Mouse (Mus musculus): Measurements from ENCODE around the gene Olfr732.

Gene Olfr732

DNA sequence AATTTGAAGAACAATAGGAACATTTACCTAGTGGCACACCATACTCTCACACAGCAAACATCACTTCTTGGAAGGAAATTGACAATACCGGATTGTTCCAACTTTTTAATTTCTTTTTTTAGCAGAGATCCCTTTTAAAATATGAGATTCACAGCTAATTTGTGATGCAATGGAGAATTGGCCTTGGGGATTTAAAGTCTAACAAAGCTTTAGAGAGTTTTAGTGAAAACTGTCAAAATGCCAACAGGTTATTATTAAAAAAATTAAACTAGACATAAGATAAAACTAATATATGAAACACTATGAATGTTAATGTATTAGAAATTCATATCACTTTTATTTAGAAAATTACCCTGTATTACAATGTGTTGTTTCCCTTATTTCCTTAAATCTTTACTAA lies at the start of gene Olfr732:
Gene Olfr732, minus strand, starts transcription at position 101 of the 400 bp plus-strand sequence.
- no peak for ATAC-seq (ENCODE audit: low TSS enrichment)

DNA sequence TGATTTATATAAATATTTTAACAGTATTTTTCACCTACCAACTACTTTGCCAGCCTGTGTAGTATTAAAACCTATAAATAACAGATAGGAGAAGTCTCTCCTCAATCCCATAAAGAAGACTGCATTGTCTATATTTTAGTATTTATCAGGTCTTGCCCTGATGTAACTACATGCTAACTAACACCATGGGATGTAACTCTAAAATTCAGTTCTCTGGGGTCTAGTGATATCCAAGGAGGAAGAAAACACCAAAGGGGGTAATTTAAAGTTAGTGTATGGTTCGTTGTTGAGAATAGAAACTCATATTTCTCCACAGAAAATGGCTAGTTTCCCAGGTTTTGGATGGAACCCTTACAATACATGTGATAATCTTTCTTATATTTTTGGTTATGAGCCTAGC lies 42.7 kb upstream of the Olfr732 start, which contains the start of gene Olfr734:
Gene Olfr734, minus strand, starts transcription at position 101 of the 400 bp plus-strand sequence.
- no peak for ATAC-seq (ENCODE audit: low TSS enrichment)

DNA sequence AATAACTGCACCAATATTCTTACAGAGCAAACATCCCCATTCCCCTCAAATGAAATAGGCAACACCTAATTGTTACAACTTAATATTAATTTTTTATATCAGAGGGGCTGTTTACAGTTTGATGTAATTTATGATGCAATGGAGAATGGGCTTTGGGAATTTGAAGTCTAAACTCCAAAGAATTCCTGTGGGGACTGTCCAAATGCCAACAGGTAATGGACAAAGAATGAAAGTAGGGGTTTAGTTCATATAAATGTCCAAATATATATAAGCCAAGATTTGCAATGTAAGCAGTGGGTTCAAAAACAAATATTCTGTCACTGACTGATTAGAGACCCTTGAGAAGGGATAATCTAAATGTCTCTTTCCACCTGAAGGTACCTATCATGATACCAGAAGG lies 17.4 kb upstream of the Olfr732 start, which contains the start of gene Olfr733:
Gene Olfr733, minus strand, starts transcription at position 101 of the 400 bp plus-strand sequence.
- ATAC-seq (ENCODE audit: low TSS enrichment) = no peak

GRCm38 (mm10) chr14:50241766-50242165 lies 42.2 kb downstream of the Olfr732 start, which contains the start of gene Olfr731:
Gene Olfr731 (minus strand): TSS chr14:50241866.
- no peak for ATAC-seq (ENCODE audit: low TSS enrichment)

Measured in frontal cortex, adult (tissue).